Mouse (Mus musculus) heart, adult 2 months (tissue): ENCODE data around the gene Gm3278. TPM values are rescaled to one million over a fixed set of nuclear protein-coding genes. Genes with fewer than 3 reads are reported as not detected.
A peak's percentile ranks its signal among the peaks of the same experiment; 100 is the strongest.
"Not testable (repeated sequence)": the region's sequence is repeated elsewhere in the genome, so short reads cannot be mapped to it uniquely, and the experiment has no call there.

Source experiments
- DNase-seq, 2 experiments: peaks; one replicate each; pipeline ENCODE4 v3.0.0; 2021
- H3K27ac ChIP-seq: fragments of 200-600 bp; 2 replicates; pipeline ENCODE4 v1.8.1; 2022
- H3K27me3 ChIP-seq: fragments of 200-500 bp; 2 replicates; pipeline ENCODE4 v1.6.1; 2012; ENCODE audit warnings: mild to moderate bottlenecking, low read length, inconsistent platforms, mixed read lengths; ENCODE audit not compliant: control insufficient read depth, insufficient read depth
- H3K36me3 ChIP-seq: fragments of 200-500 bp; 2 replicates; pipeline ENCODE4 v1.6.1; 2012; ENCODE audit warnings: low read length, inconsistent platforms; ENCODE audit not compliant: control insufficient read depth, insufficient read depth
- H3K4me1 ChIP-seq: fragments of 200-500 bp; 2 replicates; pipeline ENCODE4 v1.6.1; 2011; ENCODE audit warnings: low read length; ENCODE audit not compliant: control insufficient read depth, insufficient read depth
- H3K4me3 ChIP-seq: fragments of 200-600 bp; 2 replicates; pipeline ENCODE4 v1.8.1; 2022
- H3K79me2 ChIP-seq: fragments of 200-500 bp; replicated peaks from 2 replicates; pipeline ENCODE4 v1.6.1; 2012; ENCODE audit warnings: mild to moderate bottlenecking, inconsistent platforms, low read length, moderate library complexity, mixed read lengths; ENCODE audit not compliant: control insufficient read depth, insufficient read depth
- H3K9ac ChIP-seq: fragments of 200-500 bp; 2 replicates; pipeline ENCODE4 v1.6.1; 2012; ENCODE audit warnings: low read depth, mild to moderate bottlenecking, control low read depth, inconsistent platforms, low read length, mixed read lengths
- WGBS: fragments of 180-500 bp; shearing (Covaris S2); methylation state at CpG from one replicate; pipeline ENCODE4 v1.1.7; 2018; 5-methylcytosine and 5-hydroxymethylcytosine counted together
- intact Hi-C: fragments of 180-260 bp; cut with DNase I; formaldehyde crosslinking; loops from one replicate; pipeline ENCODE4 v1.15.1; 2025
- long read RNA-seq: library from polyadenylated mRNA; stranded (forward); transcript quantifications from one replicate; pipeline ENCODE4 v2.0.0, GENCODE M21; 2021
- polyA plus RNA-seq: library from polyadenylated mRNA; depleted of rRNA; stranded (reverse); fragments of >200 nt; gene quantifications from 2 replicates; pipeline ENCODE4 v1.2.3, GENCODE M21; 2012; rRNA removed
- total RNA-seq, 2 experiments: library from RNA; stranded (reverse); gene quantifications; 2 replicates each; pipeline ENCODE4 v1.2.3; 2021

The Gm3278 gene
- not detected for total RNA-seq
- not detected in 2 replicates for polyA plus RNA-seq
- long read RNA-seq, result 0 reads

- H3K27ac ChIP-seq, H3K36me3 ChIP-seq, H3K4me1 ChIP-seq, H3K9ac ChIP-seq, H3K27me3 ChIP-seq, intact Hi-C loops, H3K4me3 ChIP-seq, DNase-seq, H3K79me2 ChIP-seq: not testable (repeated sequence)
- 38% methylated on average over 1 of the region's 3 CpGs for WGBS
Measured at GRCm38 (mm10) chr14:4892116-4892515, at the start of gene Gm3278. TSS of gene Gm3278 (plus strand) at chr14:4892416.

GRCm38 (mm10) chr14:4855299-4855980, 36.8 kb upstream of the Gm3278 start, which contains the start of gene Gm3264:
TSS of gene Gm3264 (plus strand) at chr14:4855576.
- intact Hi-C loops, H3K9ac ChIP-seq: not testable (repeated sequence)

More at GRCm38 (mm10) chr14:4855299-4855980, 36.8 kb upstream of the Gm3278 start, which contains the start of gene Gm3264:
- H3K27me3 ChIP-seq, H3K79me2 ChIP-seq, H3K4me3 ChIP-seq, H3K27ac ChIP-seq, H3K36me3 ChIP-seq, H3K4me1 ChIP-seq: not testable (repeated sequence)
- DNase-seq, result peak; percentile 60 to 65
- 10% methylated on average over 49 of the region's 59 CpGs for WGBS

Other genes starting within 250 kb of the Gm3278 start
- gene Gm3239, start 228.2 kb upstream of the Gm3278 start, total RNA-seq, result not detected
- 0.06 TPM in 1 of 2 replicates, not detected in the other for gene Gm3239, start 228.2 kb upstream of the Gm3278 start, polyA plus RNA-seq
- gene Gm7876, start 183.2 kb upstream of the Gm3278 start, total RNA-seq, result not detected
- not detected in 2 replicates for gene Gm7876, start 183.2 kb upstream of the Gm3278 start, polyA plus RNA-seq
- gene Gm3252, start 165.6 kb upstream of the Gm3278 start, total RNA-seq, result not detected
- 0.16 and 0.67 TPM in 2 replicates for gene Gm3252, start 165.6 kb upstream of the Gm3278 start, polyA plus RNA-seq
- gene Gm9602, start 116.1 kb upstream of the Gm3278 start, total RNA-seq, result not detected
- 0.08 TPM in 1 of 2 replicates, not detected in the other for gene Gm9602, start 116.1 kb upstream of the Gm3278 start, polyA plus RNA-seq
- gene Gm3269, start 54.3 kb upstream of the Gm3278 start, total RNA-seq, result not detected
- not detected in 2 replicates for gene Gm3269, start 54.3 kb upstream of the Gm3278 start, polyA plus RNA-seq
- gene Gm3264, start 36.8 kb upstream of the Gm3278 start, total RNA-seq, result 1 to 10 TPM in 1 of 2 experiments, under 1 TPM in 1; 0.52 to 2.4 TPM
- not detected in 2 replicates for gene Gm3264, start 36.8 kb upstream of the Gm3278 start, polyA plus RNA-seq
- gene Gm8297, start 91.5 kb downstream of the Gm3278 start, total RNA-seq, result not detected
- not detected in 2 replicates for gene Gm8297, start 91.5 kb downstream of the Gm3278 start, polyA plus RNA-seq
- not detected for gene Gm3298, start 123.5 kb downstream of the Gm3278 start, total RNA-seq
- not detected in 2 replicates for gene Gm3298, start 123.5 kb downstream of the Gm3278 start, polyA plus RNA-seq
- not detected for gene 4930555G01Rik, start 158.2 kb downstream of the Gm3278 start, total RNA-seq
- not detected in 2 replicates for gene 4930555G01Rik, start 158.2 kb downstream of the Gm3278 start, polyA plus RNA-seq
- under 1 TPM; 0.16 TPM for gene Gm8281, start 178.6 kb downstream of the Gm3278 start, total RNA-seq
- gene Gm8281, start 178.6 kb downstream of the Gm3278 start, polyA plus RNA-seq, result 0.16 and 1.00 TPM in 2 replicates
- not detected for gene Gm8279, start 239.1 kb downstream of the Gm3278 start, total RNA-seq
- not detected in 2 replicates for gene Gm8279, start 239.1 kb downstream of the Gm3278 start, polyA plus RNA-seq